ENCODE assay signal across 10 mouse cellular contexts in the genomic region with DNA sequence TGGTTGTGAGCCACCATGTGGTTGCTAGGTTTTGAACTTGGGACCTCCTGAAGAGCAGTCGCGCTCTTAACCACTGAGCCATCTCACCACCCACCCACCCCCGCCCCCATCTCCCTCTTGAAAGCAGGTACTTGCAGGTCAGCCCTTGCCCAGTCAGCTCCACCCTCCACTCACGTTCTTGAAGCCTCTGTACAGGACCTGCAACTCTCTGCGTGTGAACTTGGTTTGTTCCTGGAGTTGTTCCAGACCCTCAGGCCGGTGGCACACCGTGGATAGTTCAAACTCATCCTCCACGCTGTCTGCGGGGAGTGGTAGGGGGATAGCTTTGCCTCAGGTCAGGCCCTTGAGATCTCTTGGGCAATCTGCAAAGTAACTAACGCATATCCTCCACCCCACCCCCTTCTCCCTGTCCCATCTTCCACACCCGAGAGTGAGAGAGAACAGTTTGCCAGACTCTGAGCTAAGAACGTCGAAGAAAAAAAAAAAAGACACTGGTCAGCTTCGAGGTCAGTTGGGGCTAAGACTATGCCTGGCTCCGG. TPM values are rescaled to one million over a fixed set of nuclear protein-coding genes. Genes with fewer than 3 reads are reported as not detected.
DNase-seq lines count a peak whose midpoint lies in the region; ATAC-seq and TF ChIP-seq lines count a peak whose summit lies in the region.
"Had no signal": no experiment of that assay in that cellular context is flagged by ENCODE, and none has a peak within 500 bp of the region (broad histone marks: within the 10 kb centered on the region; RNA-seq: fewer than 3 reads in every experiment).

No protein-coding gene starts in this region.

- no peak overlapping the region for H3K27ac ChIP-seq in heart, embryonic 12.5 days (ENCODE audit: poor library complexity, severe bottlenecking)
- H3K27ac ChIP-seq in ES-Bruce4 (ENCODE audit: insufficient read depth, low read length): peak overlapping the region; percentile 56
- H3K27ac ChIP-seq in hindbrain, embryonic 11.5 days (ENCODE audit: low read depth, low read length): no peak overlapping the region
- H3K27ac ChIP-seq in liver, embryonic 16.5 days (ENCODE audit: low read length): no peak overlapping the region

- TF ChIP-seq EP300 in ES-Bruce4 (IDR thresholded peaks at IDR 0.05; ENCODE audit: insufficient read depth, low read depth, low read length): no peak

- 28% methylated on average over 15 of the region's 15 CpGs for WGBS in heart, embryonic 12.5 days
- WGBS in hindbrain, embryonic 11.5 days: 35% methylated on average over 15 of the region's 15 CpGs
- WGBS in liver, embryonic 16.5 days (ENCODE audit: insufficient replicate concordance): 34% methylated on average over 15 of the region's 15 CpGs

- no peak overlapping the region for H3K9ac ChIP-seq in heart, embryonic 12.5 days
- H3K9ac ChIP-seq in ES-Bruce4 (ENCODE audit: low read depth, poor library complexity, severe bottlenecking): no peak overlapping the region
- no peak overlapping the region for H3K9ac ChIP-seq in hindbrain, embryonic 11.5 days (ENCODE audit: low read depth, low read length)
- H3K9ac ChIP-seq in liver, embryonic 16.5 days (ENCODE audit: low read depth, low read length): no peak overlapping the region

- H3K4me2 ChIP-seq in heart, embryonic 12.5 days: peak overlapping the region; percentile 58
- H3K4me2 ChIP-seq in hindbrain, embryonic 11.5 days (replicated peaks; ENCODE audit: low read depth, low read length): peak overlapping the region; percentile 34; the same call in 1 of the 2 replicates
- H3K4me2 ChIP-seq in liver, embryonic 16.5 days (ENCODE audit: low read depth, low read length): peak overlapping the region; percentile 41

- no peak for ATAC-seq in heart, embryonic 12.5 days (ENCODE audit: insufficient number of reproducible peaks, low FRiP score)
- no peak for ATAC-seq in hindbrain, embryonic 11.5 days (ENCODE audit: low FRiP score)
- no peak for ATAC-seq in liver, embryonic 16.5 days (ENCODE audit: low read depth)

- no peak for DNase-seq in heart, postnatal 4 days
- DNase-seq in hindbrain, embryonic 11.5 days (ENCODE audit: low spot score): no peak
- DNase-seq in B cell, adult 2 months: no peak
- DNase-seq in gastrocnemius, postnatal 10 days: no peak
- no peak for DNase-seq in right cerebral cortex, postnatal 10 days (ENCODE audit: low spot score in 2 of 2)

- peaks cover 3% of the 10 kb centered on the region for H3K27me3 ChIP-seq in heart, embryonic 12.5 days (replicated peaks)
- H3K27me3 ChIP-seq in ES-Bruce4 (ENCODE audit: control insufficient read depth, insufficient read depth, low read length, poor library complexity, severe bottlenecking): no peaks in the 10 kb centered on the region
- H3K27me3 ChIP-seq in hindbrain, embryonic 11.5 days (ENCODE audit: control insufficient read depth, insufficient read depth, low read length): no peaks in the 10 kb centered on the region
- no peaks in the 10 kb centered on the region for H3K27me3 ChIP-seq in liver, embryonic 16.5 days (ENCODE audit: control insufficient read depth, insufficient read depth, low read depth, low read length)

- H3K4me3 ChIP-seq in heart, embryonic 12.5 days: peak overlapping the region; percentile 13; the same call in 1 of the 2 replicates
- H3K4me3 ChIP-seq in ES-Bruce4 (ENCODE audit: low read depth, low read length): peak overlapping the region; percentile 43
- no peak overlapping the region for H3K4me3 ChIP-seq in hindbrain, embryonic 11.5 days (ENCODE audit: low read depth, low read length)
- no peak overlapping the region for H3K4me3 ChIP-seq in liver, embryonic 16.5 days (ENCODE audit: low read depth, low read length)

- no peak for TF ChIP-seq CTCF in ES-Bruce4 (IDR thresholded peaks at IDR 0.05; ENCODE audit: low read depth, low read length)

- H3K36me3 ChIP-seq in heart, embryonic 12.5 days: no peaks in the 10 kb centered on the region
- no peaks in the 10 kb centered on the region for H3K36me3 ChIP-seq in ES-Bruce4 (ENCODE audit: control insufficient read depth, insufficient read depth, low read length, poor library complexity, severe bottlenecking)
- H3K36me3 ChIP-seq in hindbrain, embryonic 11.5 days (ENCODE audit: control insufficient read depth, insufficient read depth, low read length): no peaks in the 10 kb centered on the region
- H3K36me3 ChIP-seq in liver, embryonic 16.5 days (ENCODE audit: control insufficient read depth, insufficient read depth): no peaks in the 10 kb centered on the region

- peaks cover 9% of the 10 kb centered on the region; the same call in 1 of the 2 replicates for H3K4me1 ChIP-seq in heart, embryonic 12.5 days (replicated peaks)
- peaks cover 4% of the 10 kb centered on the region for H3K4me1 ChIP-seq in ES-Bruce4 (ENCODE audit: control insufficient read depth, insufficient read depth, low read length)
- H3K4me1 ChIP-seq in hindbrain, embryonic 11.5 days (replicated peaks; ENCODE audit: control insufficient read depth, insufficient read depth, low read length): no peaks in the 10 kb centered on the region; the same call in 1 of the 2 replicates
- H3K4me1 ChIP-seq in liver, embryonic 16.5 days (ENCODE audit: control insufficient read depth, low read depth, low read length): peaks cover 18% of the 10 kb centered on the region

- no peak for TF ChIP-seq POLR2A in ES-Bruce4 (IDR thresholded peaks at IDR 0.05; ENCODE audit: insufficient read depth, low read length)

- H3K9me3 ChIP-seq in heart, embryonic 12.5 days (replicated peaks): no peaks in the 10 kb centered on the region
- H3K9me3 ChIP-seq in ES-Bruce4 (replicated peaks; ENCODE audit: control insufficient read depth, insufficient read depth, low read length, poor library complexity, severe bottlenecking): no peaks in the 10 kb centered on the region
- no peaks in the 10 kb centered on the region for H3K9me3 ChIP-seq in hindbrain, embryonic 11.5 days (ENCODE audit: control insufficient read depth, low read length)
- no peaks in the 10 kb centered on the region for H3K9me3 ChIP-seq in liver, embryonic 16.5 days (replicated peaks; ENCODE audit: control insufficient read depth, low read length)

RNA-seq across cellular contexts. Expression of gene Mgea5, which starts 11.8 kb away (rescaled TPM):
- 51.7 and 52.8 TPM in 2 replicates for polyA plus RNA-seq in heart, embryonic 12.5 days (2016; fragmentation: Nextera tagmentation; extraction: Ambion mirVana)
- total RNA-seq in heart, postnatal 4 days (2021): 10 to 100 TPM; 82.8 to 89.2 TPM
- 177 and 181 TPM in 2 replicates for polyA plus RNA-seq in ES-Bruce4 (2011; ENCODE audit: insufficient read depth, insufficient read length, low read depth, missing spikeins)
- 75.6 and 93.2 TPM in 2 replicates for polyA plus RNA-seq in hindbrain, embryonic 11.5 days (2014; fragmentation: Nextera tagmentation; extraction: Ambion mirVana)
- 15.6 and 16.3 TPM in 2 replicates for polyA plus RNA-seq in liver, embryonic 16.5 days (2015; fragmentation: Nextera tagmentation; extraction: Ambion mirVana)
- 10 to 100 TPM; 36.0 to 44.4 TPM for total RNA-seq in gastrocnemius, postnatal 10 days (2021)

RNA-seq across cellular contexts. Expression of gene Kcnip2, which starts 20.4 kb away (rescaled TPM):
- polyA plus RNA-seq in heart, embryonic 12.5 days (2016; fragmentation: Nextera tagmentation; extraction: Ambion mirVana): 0.36 and 0.56 TPM in 2 replicates
- 10 to 100 TPM; 69.8 to 85.1 TPM for total RNA-seq in heart, postnatal 4 days (2021)
- polyA plus RNA-seq in ES-Bruce4 (2011; ENCODE audit: insufficient read depth, insufficient read length, low read depth, missing spikeins): 3.1 and 4.2 TPM in 2 replicates
- polyA plus RNA-seq in hindbrain, embryonic 11.5 days (2014; fragmentation: Nextera tagmentation; extraction: Ambion mirVana): 0.56 and 0.73 TPM in 2 replicates
- 2.2 TPM in 2 replicates for polyA plus RNA-seq in liver, embryonic 16.5 days (2015; fragmentation: Nextera tagmentation; extraction: Ambion mirVana)
- under 1 TPM; 0.40 to 0.79 TPM for total RNA-seq in gastrocnemius, postnatal 10 days (2021)

RNA-seq across cellular contexts. Expression of gene Npm3, which starts 46.1 kb away (rescaled TPM):
- polyA plus RNA-seq in heart, embryonic 12.5 days (2016; fragmentation: Nextera tagmentation; extraction: Ambion mirVana): 9.5 and 11.2 TPM in 2 replicates
- 10 to 100 TPM; 25.4 to 27.8 TPM for total RNA-seq in heart, postnatal 4 days (2021)
- 188 and 196 TPM in 2 replicates for polyA plus RNA-seq in ES-Bruce4 (2011; ENCODE audit: insufficient read depth, insufficient read length, low read depth, missing spikeins)
- polyA plus RNA-seq in hindbrain, embryonic 11.5 days (2014; fragmentation: Nextera tagmentation; extraction: Ambion mirVana): 7.4 and 8.8 TPM in 2 replicates
- polyA plus RNA-seq in liver, embryonic 16.5 days (2015; fragmentation: Nextera tagmentation; extraction: Ambion mirVana): 4.6 and 6.1 TPM in 2 replicates
- total RNA-seq in gastrocnemius, postnatal 10 days (2021): 10 to 100 TPM; 19.0 to 21.0 TPM

RNA-seq across cellular contexts. Expression of gene Fgf8, which starts 52.8 kb away (rescaled TPM):
- polyA plus RNA-seq in heart, embryonic 12.5 days (2016; fragmentation: Nextera tagmentation; extraction: Ambion mirVana): not detected in 2 replicates
- under 1 TPM in 1 of 2 experiments, not detected in 1; 0.45 TPM for total RNA-seq in heart, postnatal 4 days (2021)
- polyA plus RNA-seq in ES-Bruce4 (2011; ENCODE audit: insufficient read depth, insufficient read length, low read depth, missing spikeins): 22.6 and 25.9 TPM in 2 replicates
- polyA plus RNA-seq in hindbrain, embryonic 11.5 days (2014; fragmentation: Nextera tagmentation; extraction: Ambion mirVana): 4.6 and 5.7 TPM in 2 replicates
- polyA plus RNA-seq in liver, embryonic 16.5 days (2015; fragmentation: Nextera tagmentation; extraction: Ambion mirVana): not detected in 2 replicates
- total RNA-seq in gastrocnemius, postnatal 10 days (2021): not detected
- total RNA-seq: adrenal gland, postnatal 10 days had no signal
- polyA plus RNA-seq: large intestine, adult 2 months had no signal

Comparison
In these comparisons a context has a peak if more than half of its experiments do, and no peak if none do; other contexts are left out.
1. H3K4me3 ChIP-seq: peak in heart, embryonic 12.5 days (single experiment) and ES-Bruce4 (single experiment); none in hindbrain, embryonic 11.5 days (single experiment) and liver, embryonic 16.5 days (single experiment).
2. RNA of gene Npm3, which starts 46.1 kb away (polyA plus RNA-seq): 188 to 196 TPM in ES-Bruce4; 9.5 to 11.2 TPM in heart, embryonic 12.5 days, 7.4 to 8.8 TPM in hindbrain, embryonic 11.5 days and 4.6 to 6.1 TPM in liver, embryonic 16.5 days; every median in the first group is over 10 times any median in the second.
3. Peak in every context shown above with its lines, with median percentiles within 50 percentile points of each other: H3K4me2 ChIP-seq.